Comparison of ENCODE assay signal across 13 mouse cellular contexts in genomic region chr4:116377973-116378667, GRCm38 (mm10).
DNase-seq lines count a peak whose midpoint lies in the region; ATAC-seq and TF ChIP-seq lines count a peak whose summit lies in the region.
"Had no signal": no experiment of that assay in that cellular context is flagged by ENCODE, and none has a peak within 500 bp of the region (broad histone marks: within the 10 kb centered on the region; RNA-seq: fewer than 3 reads in every experiment).

No protein-coding gene starts in this region.

- H3K9ac ChIP-seq in lung, embryonic 14.5 days = no peak overlapping the region
- no peak overlapping the region for H3K9ac ChIP-seq in heart, embryonic 12.5 days
- H3K9ac ChIP-seq: lung, embryonic 15.5 days had no signal

- H3K4me3 ChIP-seq in lung, embryonic 14.5 days (ENCODE audit: low read depth, low read length) = no peak overlapping the region
- no peak overlapping the region for H3K4me3 ChIP-seq in heart, embryonic 12.5 days
- no peak overlapping the region for H3K4me3 ChIP-seq in limb, embryonic 10.5 days
- H3K4me3 ChIP-seq: lung, embryonic 15.5 days had no signal

- DNase-seq in adrenal gland, adult 2 months = peak; percentile 43
- DNase-seq in adrenal gland, adult 18-20 months (ENCODE audit: low spot score in 2 of 2) = no peak
- peak; percentile 39 for DNase-seq in lung, embryonic 14.5 days
- no peak for DNase-seq in lung, postnatal 4 days
- DNase-seq in skeletal muscle tissue, adult 2 months (ENCODE audit: low read depth, low spot score) = peak; percentile 27
- DNase-seq in spleen, postnatal 14 days (ENCODE audit: low spot score in 2 of 2) = no peak
- no peak for DNase-seq in limb, embryonic 10.5 days (ENCODE audit: low spot score)
- DNase-seq: gastrocnemius, postnatal 25 days; layer of hippocampus, adult 9-11 months; right cerebral cortex, postnatal 4 days had no signal

- H3K27ac ChIP-seq in lung, embryonic 14.5 days (ENCODE audit: low read depth) = no peak overlapping the region
- peak overlapping the region; percentile 95 for H3K27ac ChIP-seq in heart, embryonic 12.5 days (ENCODE audit: poor library complexity, severe bottlenecking)
- H3K27ac ChIP-seq in limb, embryonic 10.5 days = no peak overlapping the region
- H3K27ac ChIP-seq: lung, embryonic 15.5 days had no signal

- 42% methylated on average over 2 of the region's 2 CpGs for WGBS in lung, embryonic 14.5 days
- WGBS in heart, embryonic 12.5 days = 9% methylated on average over 2 of the region's 2 CpGs
- 87% methylated on average over 2 of the region's 2 CpGs for WGBS in limb, embryonic 10.5 days

- H3K4me2 ChIP-seq in lung, embryonic 14.5 days = no peak overlapping the region
- no peak overlapping the region for H3K4me2 ChIP-seq in heart, embryonic 12.5 days
- H3K4me2 ChIP-seq: lung, embryonic 15.5 days had no signal

- no peaks in the 10 kb centered on the region for H3K4me1 ChIP-seq in lung, embryonic 14.5 days (ENCODE audit: insufficient read depth)
- peaks cover 13% of the 10 kb centered on the region for H3K4me1 ChIP-seq in heart, embryonic 12.5 days (replicated peaks)
- H3K4me1 ChIP-seq in limb, embryonic 10.5 days = no peaks in the 10 kb centered on the region
- H3K4me1 ChIP-seq: lung, embryonic 15.5 days had no signal

- no peaks in the 10 kb centered on the region for H3K27me3 ChIP-seq in lung, embryonic 14.5 days (ENCODE audit: insufficient read depth, low read length)
- no peaks in the 10 kb centered on the region for H3K27me3 ChIP-seq in heart, embryonic 12.5 days (replicated peaks)
- H3K27me3 ChIP-seq in limb, embryonic 10.5 days (ENCODE audit: low read depth, poor library complexity, severe bottlenecking) = no peaks in the 10 kb centered on the region
- H3K27me3 ChIP-seq: lung, embryonic 15.5 days had no signal

- no peaks in the 10 kb centered on the region for H3K9me3 ChIP-seq in lung, embryonic 14.5 days (ENCODE audit: low read depth, low read length)
- H3K9me3 ChIP-seq in heart, embryonic 12.5 days (replicated peaks) = 0 out of 2 replicates have a peak, but pooled peaks cover 2% of the 10 kb centered on the region
- H3K9me3 ChIP-seq in limb, embryonic 10.5 days (replicated peaks) = no peaks in the 10 kb centered on the region
- H3K9me3 ChIP-seq: lung, embryonic 15.5 days had no signal

- no peak for ATAC-seq in lung, embryonic 14.5 days (ENCODE audit: insufficient read depth)
- ATAC-seq in heart, embryonic 12.5 days (ENCODE audit: insufficient number of reproducible peaks, low FRiP score) = peak; percentile 63
- ATAC-seq: inflammation-experienced regulatory T-cells, adult 6 months had no signal

- no peak for TF ChIP-seq CTCF in lung, embryonic 14.5 days (IDR thresholded peaks at IDR 0.05; ENCODE audit: low read depth)

- H3K36me3 ChIP-seq in lung, embryonic 14.5 days (ENCODE audit: insufficient read depth) = no peaks in the 10 kb centered on the region; the same call in 1 of the 2 replicates
- no peaks in the 10 kb centered on the region for H3K36me3 ChIP-seq in heart, embryonic 12.5 days
- no peaks in the 10 kb centered on the region; the same call in 1 of the 2 replicates for H3K36me3 ChIP-seq in limb, embryonic 10.5 days
- H3K36me3 ChIP-seq: lung, embryonic 15.5 days had no signal

Comparison
In these comparisons a context has a peak if more than half of its experiments do, and no peak if none do; other contexts are left out.
1. DNase-seq: peak in adrenal gland, adult 2 months (single experiment), lung, embryonic 14.5 days (single experiment) and skeletal muscle tissue, adult 2 months (single experiment); none in adrenal gland, adult 18-20 months (0 of 2), lung, postnatal 4 days (0 of 2), spleen, postnatal 14 days (0 of 2) and limb, embryonic 10.5 days (single experiment).